Mouse (Mus musculus) cerebral cortex, adult 2 months (tissue): Measurements from ENCODE around the gene Ghr.

Source experiments
- WGBS: fragments of 180-500 bp; shearing (Covaris S2); methylation state at CpG from one replicate; pipeline ENCODE4 v1.1.7; 2018; 5-methylcytosine and 5-hydroxymethylcytosine counted together

Gene Ghr

GRCm38 (mm10) chr15:3441506-3442286, 141.6 kb downstream of the Ghr start:
- WGBS, result 54% methylated on average over 4 of the region's 4 CpGs

- WGBS, result 81% methylated on average over 3 of the region's 3 CpGs
Observed at GRCm38 (mm10) chr15:3437381-3437780, 145.9 kb downstream of the Ghr start.

- WGBS, result 72% methylated on average over 4 of the region's 4 CpGs
Observed at GRCm38 (mm10) chr15:3435637-3436036, 147.7 kb downstream of the Ghr start.

GRCm38 (mm10) chr15:3434461-3434860, 148.8 kb downstream of the Ghr start:
- WGBS, result 72% methylated on average over 3 of the region's 3 CpGs

- 65% methylated on average over 7 of the region's 7 CpGs for WGBS
Observed at GRCm38 (mm10) chr15:3433281-3433680, 150.0 kb downstream of the Ghr start.

- WGBS, result 59% methylated on average over 1 of the region's 1 CpGs
Observed at GRCm38 (mm10) chr15:3432823-3433222, 150.5 kb downstream of the Ghr start.

- WGBS, result 88% methylated on average over 5 of the region's 5 CpGs
Observed at GRCm38 (mm10) chr15:3429001-3429400, 154.3 kb downstream of the Ghr start.

- 73% methylated on average over 4 of the region's 4 CpGs for WGBS
Observed at GRCm38 (mm10) chr15:3426401-3426800, 156.9 kb downstream of the Ghr start.

GRCm38 (mm10) chr15:3423177-3423576, 160.1 kb downstream of the Ghr start:
- WGBS, result 63% methylated on average over 4 of the region's 4 CpGs

GRCm38 (mm10) chr15:3417699-3418098, 165.6 kb downstream of the Ghr start:
- WGBS, result 86% methylated on average over 3 of the region's 3 CpGs

GRCm38 (mm10) chr15:3413103-3413502, 170.2 kb downstream of the Ghr start:
- 96% methylated on average over 3 of the region's 3 CpGs for WGBS

GRCm38 (mm10) chr15:3408478-3408877, 174.8 kb downstream of the Ghr start:
- 74% methylated on average over 4 of the region's 4 CpGs for WGBS

GRCm38 (mm10) chr15:3397369-3398100, 185.8 kb downstream of the Ghr start:
- WGBS, result 93% methylated on average over 3 of the region's 3 CpGs

GRCm38 (mm10) chr15:3396149-3396548, 187.1 kb downstream of the Ghr start:
- 75% methylated on average over 2 of the region's 2 CpGs for WGBS

- WGBS, result 71% methylated on average over 3 of the region's 3 CpGs
Observed at GRCm38 (mm10) chr15:3395700-3396099, 187.6 kb downstream of the Ghr start.

- WGBS, result 49% methylated on average over 2 of the region's 2 CpGs
Observed at GRCm38 (mm10) chr15:3388485-3388884, 194.8 kb downstream of the Ghr start.

GRCm38 (mm10) chr15:3383788-3384187, 199.5 kb downstream of the Ghr start:
- WGBS, result 68% methylated on average over 2 of the region's 2 CpGs

GRCm38 (mm10) chr15:3381413-3381812, 201.9 kb downstream of the Ghr start:
- 74% methylated on average over 6 of the region's 6 CpGs for WGBS

- 64% methylated on average over 2 of the region's 2 CpGs for WGBS
Observed at GRCm38 (mm10) chr15:3368261-3368832, 214.9 kb downstream of the Ghr start.

- WGBS, result 44% methylated on average over 4 of the region's 4 CpGs
Observed at GRCm38 (mm10) chr15:3356073-3356766, 227.1 kb downstream of the Ghr start.

GRCm38 (mm10) chr15:3353696-3354095, 229.6 kb downstream of the Ghr start:
- WGBS, result 82% methylated on average over 2 of the region's 2 CpGs
